Mouse (Mus musculus): ENCODE results near the gene Chst11.

GRCm38 (mm10) chr10:82974627-82975177, 10.6 kb upstream of the Chst11 start:
- TF ChIP-seq CTCF (IDR thresholded peaks at IDR 0.05 in 2 of 3, conservative IDR thresholded peaks at IDR 0.05 in 1 of 3; ENCODE audit: control insufficient read depth in 1 of 3, insufficient read depth in 1 of 3, low read depth in 2 of 3, low read length in 3 of 3, poor library complexity in 1 of 3, severe bottlenecking in 1 of 3), result no peak
- no peak for TF ChIP-seq POLR2A (IDR thresholded peaks at IDR 0.05; ENCODE audit: control insufficient read depth in 1 of 2, insufficient read depth in 1 of 2, low read depth in 1 of 2, low read length in 2 of 2, poor library complexity in 1 of 2)
- TF ChIP-seq GATA1 (IDR thresholded peaks at IDR 0.05; ENCODE audit: low read depth, low read length), result peak; percentile 77
